Mouse (Mus musculus): ENCODE results near the gene Sgms1.

The Sgms1 gene

GRCm38 (mm10) chr19:32237685-32238084, 151.8 kb downstream of the Sgms1 start:
- no peak for DNase-seq

DNA sequence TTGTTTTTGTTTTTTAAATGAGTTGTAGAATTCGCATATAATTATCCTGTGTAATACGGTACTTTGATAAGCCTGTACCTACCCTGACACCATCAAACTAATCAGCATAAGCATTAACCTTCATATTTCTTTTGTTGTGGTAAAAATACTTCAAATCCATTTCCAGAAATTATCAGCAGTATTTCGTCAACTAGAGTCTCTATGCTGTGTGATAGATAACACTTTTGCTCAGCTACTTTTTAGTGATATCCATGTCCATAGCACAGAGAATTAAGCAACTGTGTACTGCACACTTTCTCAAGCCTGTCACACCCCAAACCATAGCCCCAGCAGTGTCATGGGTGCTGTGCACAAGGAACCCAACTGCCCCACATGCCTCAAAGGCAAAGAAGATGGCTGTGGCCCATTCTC, 152.3 kb downstream of the Sgms1 start:
- DNase-seq, result no peak

- DNase-seq, result no peak
Measured at GRCm38 (mm10) chr19:32234717-32235434, 154.6 kb downstream of the Sgms1 start.

- DNase-seq, result no peak
Measured at GRCm38 (mm10) chr19:32231292-32231691, 158.2 kb downstream of the Sgms1 start.

DNA sequence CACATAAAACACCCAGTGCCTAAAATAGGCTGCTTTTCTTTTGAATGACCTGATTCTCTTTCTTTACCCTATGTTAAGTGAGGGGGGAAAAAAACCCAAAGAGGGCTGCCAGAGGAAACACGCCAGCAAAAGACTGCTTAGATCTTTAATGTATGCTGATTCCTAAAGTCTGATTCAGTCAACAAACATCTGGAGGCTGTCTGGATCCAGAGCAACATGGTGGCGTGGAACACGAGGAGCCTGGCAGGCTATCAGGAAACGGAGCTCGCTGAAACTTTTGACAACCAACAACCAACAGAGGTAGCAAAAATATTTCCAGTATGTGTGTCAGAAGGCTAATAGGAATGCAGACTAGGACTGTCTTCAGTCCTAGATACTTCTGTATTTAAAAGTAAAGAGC, 158.7 kb downstream of the Sgms1 start:
- no peak for DNase-seq

GRCm38 (mm10) chr19:32230301-32230700, 159.2 kb downstream of the Sgms1 start:
- no peak for DNase-seq

- DNase-seq, result no peak
Measured at GRCm38 (mm10) chr19:32229776-32230175, 159.7 kb downstream of the Sgms1 start.

- no peak for DNase-seq
Measured at GRCm38 (mm10) chr19:32227175-32227574, 162.3 kb downstream of the Sgms1 start.

GRCm38 (mm10) chr19:32225097-32225490, 164.4 kb downstream of the Sgms1 start:
- no peak for DNase-seq

GRCm38 (mm10) chr19:32224318-32225096, 165.0 kb downstream of the Sgms1 start:
- no peak for DNase-seq

DNA sequence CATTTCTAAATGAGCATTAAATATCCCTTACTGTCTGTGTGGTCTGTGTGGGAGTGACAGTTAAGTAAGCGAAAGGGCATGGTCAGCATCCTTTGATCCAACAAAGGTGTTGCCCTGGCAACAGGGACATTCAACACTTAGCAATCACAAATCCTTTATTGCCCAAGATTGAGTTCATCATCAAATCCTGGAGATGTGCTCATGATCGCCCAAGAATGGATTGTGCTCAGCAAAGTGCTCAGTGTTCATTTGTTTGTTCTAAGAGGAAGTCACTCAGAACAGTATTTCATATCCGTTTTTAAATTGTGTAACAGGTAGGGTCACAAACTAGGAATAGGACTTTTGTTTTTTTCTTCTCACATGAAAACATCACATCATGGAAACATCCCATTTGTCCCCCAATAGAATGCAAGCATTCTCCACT, 165.8 kb downstream of the Sgms1 start:
- DNase-seq, result no peak

DNA sequence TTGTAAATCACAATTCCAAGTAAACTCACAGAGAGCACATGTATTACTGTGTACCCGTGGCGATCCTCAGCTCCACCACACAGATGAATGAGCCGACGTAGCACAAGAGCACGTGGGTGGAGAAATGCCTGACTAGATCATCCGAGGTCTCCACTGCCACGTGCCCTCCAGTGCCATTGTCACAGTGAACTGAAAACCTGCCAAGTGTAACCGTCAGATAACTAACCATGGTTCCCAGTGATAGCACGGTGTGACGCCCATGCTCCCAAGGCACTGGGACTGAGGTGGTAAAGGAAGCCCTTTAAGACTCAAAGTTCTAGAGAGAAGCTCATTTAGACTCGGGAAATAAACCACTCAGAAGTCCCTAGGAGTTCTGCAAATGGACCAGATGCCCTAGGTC, 167.4 kb downstream of the Sgms1 start:
- no peak for DNase-seq

- no peak for DNase-seq
Measured at GRCm38 (mm10) chr19:32220991-32221390, 168.5 kb downstream of the Sgms1 start.

DNA sequence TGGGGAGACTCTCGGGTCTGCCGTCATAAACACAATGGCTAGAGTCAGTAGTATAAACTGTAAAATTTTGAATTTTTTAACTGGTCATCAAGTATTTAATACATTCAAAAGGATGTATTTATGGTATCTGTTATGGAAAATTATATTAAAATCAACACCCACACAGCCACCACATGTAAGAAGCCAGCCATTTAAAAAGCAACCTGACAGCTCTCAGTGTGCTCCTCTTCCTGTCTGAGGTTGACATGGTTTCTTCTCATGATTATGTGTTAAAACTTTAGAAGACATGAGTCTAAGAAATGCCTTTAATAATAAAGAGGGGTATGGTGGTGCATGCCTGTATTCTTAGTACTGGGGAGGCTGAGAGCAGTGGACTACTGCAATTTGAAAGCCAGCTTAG, 172.8 kb downstream of the Sgms1 start:
- no peak for DNase-seq

- no peak for DNase-seq
Measured at GRCm38 (mm10) chr19:32214905-32215806, 174.4 kb downstream of the Sgms1 start.

- DNase-seq, result peak; percentile 39
Measured at GRCm38 (mm10) chr19:32213577-32213976, 175.9 kb downstream of the Sgms1 start.

GRCm38 (mm10) chr19:32211293-32211585, 178.3 kb downstream of the Sgms1 start:
- no peak for DNase-seq

GRCm38 (mm10) chr19:32210450-32211292, 178.8 kb downstream of the Sgms1 start:
- peak; percentile 91 for DNase-seq

- peak; percentile 43 for DNase-seq
Measured at GRCm38 (mm10) chr19:32210099-32210449, 179.4 kb downstream of the Sgms1 start.

- peak; percentile 87 for DNase-seq
Measured at GRCm38 (mm10) chr19:32202131-32203114, 187.1 kb downstream of the Sgms1 start.

DNA sequence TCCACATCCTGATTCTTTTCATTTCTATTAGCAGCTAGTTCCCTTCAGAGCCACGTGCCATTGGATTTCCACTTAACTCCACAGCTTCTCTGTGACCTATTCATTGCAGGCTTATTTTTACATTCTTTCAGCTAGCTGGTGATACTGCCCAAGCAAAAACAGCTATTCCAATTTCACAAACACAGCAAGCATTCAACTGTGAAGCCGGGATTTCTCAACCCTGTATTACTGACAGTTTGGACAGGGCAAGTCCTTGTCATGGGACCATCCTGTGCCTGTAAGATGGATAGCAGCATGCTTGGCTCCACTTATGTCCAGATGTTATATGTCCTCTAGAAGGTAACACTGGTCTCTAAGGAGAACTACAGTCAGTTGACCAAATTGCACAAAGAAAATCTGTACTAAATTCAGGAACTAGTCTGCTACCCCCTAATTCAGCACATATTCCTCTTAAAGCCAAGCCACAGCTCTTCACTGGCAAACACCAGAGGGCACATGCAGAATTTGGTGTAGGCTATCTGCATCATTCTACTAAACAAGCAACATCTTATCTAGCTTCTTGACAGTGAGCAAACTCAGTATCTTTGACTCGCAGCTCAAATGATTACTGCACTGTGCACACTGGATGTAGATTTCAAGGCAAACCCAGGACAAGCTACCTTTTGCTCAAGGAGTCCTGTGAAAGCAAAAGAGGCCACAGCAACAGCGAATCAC, 189.5 kb downstream of the Sgms1 start:
- no peak for DNase-seq
